Mouse (Mus musculus) left cerebral cortex, postnatal 10 days (tissue): ENCODE results near the gene Shh. TPM values are rescaled to one million over a fixed set of nuclear protein-coding genes. Genes with fewer than 3 reads are reported as not detected.

Experiments used
- DNase-seq, 2 experiments: peaks; one replicate each; pipeline ENCODE4 v3.0.0; 2021 to 2022; ENCODE audit warnings: low spot score in 2 of 2, mixed read lengths in 1 of 2; ENCODE audit errors: extremely low spot score in 1 of 2
- intact Hi-C: fragments of 180-260 bp; cut with DNase I; formaldehyde crosslinking; loops from one replicate; pipeline ENCODE4 v1.15.1; 2025
- total RNA-seq, 2 experiments: library from RNA; stranded (reverse); gene quantifications; 2 replicates each; pipeline ENCODE4 v1.2.3; 2021

Shh gene
- 1 to 10 TPM; 2.2 to 3.0 TPM for total RNA-seq

GRCm38 (mm10) chr5:28466760-28467306 is at the start of gene Shh:
Gene Shh, minus strand, starts transcription at chr5:28467256.
- intact Hi-C loops, result loop anchor here (5.0 kb wide), 2 partner anchors 395 to 570 kb away; no protein-coding TSS in a partner anchor
- DNase-seq, result peak; percentile 36 to 52

- DNase-seq, result no peak
- intact Hi-C loops, result no loop called here
Measured at GRCm38 (mm10) chr5:28500792-28501439, 33.9 kb upstream of the Shh start.

- intact Hi-C loops, result no loop called here
- DNase-seq, result no peak
Measured at GRCm38 (mm10) chr5:28498846-28499245, 31.8 kb upstream of the Shh start.

- intact Hi-C loops, result no loop called here
- DNase-seq, result no peak
Measured at GRCm38 (mm10) chr5:28495712-28496650, 28.9 kb upstream of the Shh start.

GRCm38 (mm10) chr5:28493550-28493949 is 26.5 kb upstream of the Shh start:
- intact Hi-C loops, result no loop called here
- no peak for DNase-seq

GRCm38 (mm10) chr5:28482991-28483390 is 15.9 kb upstream of the Shh start:
- no peak for DNase-seq
- intact Hi-C loops, result no loop called here

- no peak for DNase-seq
- intact Hi-C loops, result no loop called here
Measured at GRCm38 (mm10) chr5:28481730-28482129, 14.7 kb upstream of the Shh start.

- intact Hi-C loops, result no loop called here
Measured at GRCm38 (mm10) chr5:28476389-28477379, 9.6 kb upstream of the Shh start.

GRCm38 (mm10) chr5:28473556-28473955 is 6.5 kb upstream of the Shh start:
- intact Hi-C loops, result no loop called here
- no peak for DNase-seq

More at GRCm38 (mm10) chr5:28476389-28477379, 9.6 kb upstream of the Shh start:
- DNase-seq, result no peak

GRCm38 (mm10) chr5:28469525-28470202 is 2.6 kb upstream of the Shh start:
- intact Hi-C loops, result loop anchor here (5.0 kb wide), 2 partner anchors 393 to 568 kb away; no protein-coding TSS in a partner anchor
- DNase-seq, result peak; percentile 43 to 74

GRCm38 (mm10) chr5:28466351-28466750 is 705 bp downstream of the Shh start:
- intact Hi-C loops, result loop anchor here (5.0 kb wide), 2 partner anchors 396 to 571 kb away; no protein-coding TSS in a partner anchor
- no peak for DNase-seq

- intact Hi-C loops, result loop anchor here (5.0 kb wide), 2 partner anchors 397 to 572 kb away; no protein-coding TSS in a partner anchor
- DNase-seq, result no peak
Measured at GRCm38 (mm10) chr5:28465526-28465925, 1.5 kb downstream of the Shh start.

- DNase-seq, result peak; percentile 55 to 81
- intact Hi-C loops, result loop anchor here (5.0 kb wide), 2 partner anchors 397 to 572 kb away; no protein-coding TSS in a partner anchor
Measured at GRCm38 (mm10) chr5:28465099-28465406, 2.0 kb downstream of the Shh start.

- intact Hi-C loops, result loop anchor here (5.0 kb wide), 2 partner anchors 398 to 573 kb away; no protein-coding TSS in a partner anchor
- peak in 1 of 2 experiments; percentile 49 for DNase-seq
Measured at GRCm38 (mm10) chr5:28464361-28465098, 2.5 kb downstream of the Shh start.

- intact Hi-C loops, result no loop called here
- no peak for DNase-seq
Measured at GRCm38 (mm10) chr5:28463656-28464055, 3.4 kb downstream of the Shh start.

GRCm38 (mm10) chr5:28462741-28463590 is 4.1 kb downstream of the Shh start:
- intact Hi-C loops, result no loop called here
- DNase-seq, result no peak
